ENCODE assay signal across 26 mouse cellular contexts in the genomic region with DNA sequence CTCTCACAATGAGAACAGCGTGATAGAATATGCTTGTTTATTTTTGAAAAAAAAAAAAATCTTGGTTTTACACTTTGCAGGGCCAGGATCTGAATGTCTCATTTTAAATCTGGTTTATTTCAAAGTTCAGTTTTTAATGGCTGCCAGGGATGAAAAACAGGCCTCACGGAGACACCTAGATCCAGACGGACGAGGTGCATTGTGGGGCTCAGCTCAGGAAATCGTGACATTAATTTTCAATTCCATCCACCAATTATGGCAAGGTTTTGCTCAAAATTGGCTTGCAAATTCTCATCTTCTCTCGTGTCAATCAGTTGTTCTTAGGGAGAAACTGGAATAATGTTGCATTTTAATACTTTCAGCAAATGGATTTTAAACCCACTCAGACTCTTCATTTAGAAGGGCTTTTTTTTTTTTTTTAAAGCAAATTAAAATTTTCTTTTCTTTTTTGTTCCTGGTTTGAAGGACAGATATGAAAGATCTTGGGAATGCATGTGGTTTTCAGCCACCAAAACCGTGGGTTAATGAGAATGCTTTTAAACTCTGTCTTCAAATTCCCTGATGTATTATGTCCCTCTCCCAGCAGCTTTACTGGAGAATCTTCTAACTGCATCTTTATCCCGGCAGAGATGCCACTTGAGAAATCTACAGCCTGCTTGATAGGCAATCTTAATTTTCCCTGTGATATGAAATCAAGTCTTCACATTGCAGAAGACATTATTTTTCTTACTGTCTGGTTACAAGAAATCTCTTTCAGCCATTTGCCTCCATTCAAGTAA. TPM values are rescaled to one million over a fixed set of nuclear protein-coding genes. Genes with fewer than 3 reads are reported as not detected.
DNase-seq lines count a peak whose midpoint lies in the region; ATAC-seq and TF ChIP-seq lines count a peak whose summit lies in the region.
"Had no signal": no experiment of that assay in that cellular context is flagged by ENCODE, and none has a peak within 500 bp of the region (broad histone marks: within the 10 kb centered on the region; RNA-seq: fewer than 3 reads in every experiment).

No protein-coding gene starts in this region.

- H3K9ac ChIP-seq in forebrain, embryonic 14.5 days (ENCODE audit: low read length): no peak overlapping the region
- no peak overlapping the region; the same call in 1 of the 2 replicates for H3K9ac ChIP-seq in forebrain, embryonic 12.5 days
- H3K9ac ChIP-seq in midbrain, embryonic 14.5 days (replicated peaks; ENCODE audit: low read length): no peak overlapping the region
- H3K9ac ChIP-seq in midbrain, embryonic 13.5 days (replicated peaks): no peak overlapping the region
- H3K9ac ChIP-seq in limb, embryonic 14.5 days (ENCODE audit: low read depth, low read length, severe bottlenecking): no peak overlapping the region
- H3K9ac ChIP-seq in hindbrain, postnatal 0 days (replicated peaks; ENCODE audit: low read length): no peak overlapping the region
- H3K9ac ChIP-seq: kidney, embryonic 15.5 days; liver, embryonic 12.5 days; midbrain, embryonic 12.5 days had no signal

- no peaks in the 10 kb centered on the region; the same call in 1 of the 2 replicates for H3K9me3 ChIP-seq in forebrain, embryonic 14.5 days (replicated peaks; ENCODE audit: control insufficient read depth, low read length)
- H3K9me3 ChIP-seq in forebrain, embryonic 12.5 days: 0 out of 2 replicates have a peak, but pooled peaks cover 3% of the 10 kb centered on the region
- H3K9me3 ChIP-seq in midbrain, embryonic 14.5 days (ENCODE audit: control insufficient read depth, low read length): no peaks in the 10 kb centered on the region
- no peaks in the 10 kb centered on the region for H3K9me3 ChIP-seq in midbrain, embryonic 13.5 days
- H3K9me3 ChIP-seq in limb, embryonic 14.5 days (ENCODE audit: control insufficient read depth, low read length): no peaks in the 10 kb centered on the region
- H3K9me3 ChIP-seq in hindbrain, postnatal 0 days (ENCODE audit: low read length): no peaks in the 10 kb centered on the region
- H3K9me3 ChIP-seq: hindbrain, embryonic 10.5 days; kidney, embryonic 15.5 days; liver, embryonic 12.5 days; midbrain, embryonic 12.5 days had no signal

- H3K27ac ChIP-seq in forebrain, embryonic 14.5 days (ENCODE audit: low read depth, low read length): no peak overlapping the region
- H3K27ac ChIP-seq in forebrain, embryonic 12.5 days: no peak overlapping the region
- H3K27ac ChIP-seq in midbrain, embryonic 14.5 days (replicated peaks; ENCODE audit: low read depth, low read length): 0 out of 2 replicates have a peak overlapping the region, but pooled peaks have one; percentile 2
- H3K27ac ChIP-seq in midbrain, embryonic 13.5 days: no peak overlapping the region
- peak overlapping the region; percentile 23; the same call in 1 of the 2 replicates for H3K27ac ChIP-seq in limb, embryonic 14.5 days (replicated peaks; ENCODE audit: low read depth, low read length)
- H3K27ac ChIP-seq in hindbrain, postnatal 0 days: no peak overlapping the region
- H3K27ac ChIP-seq: hindbrain, embryonic 10.5 days; kidney, embryonic 15.5 days; liver, embryonic 12.5 days; midbrain, embryonic 12.5 days had no signal

- no peak for ATAC-seq in forebrain, embryonic 14.5 days
- no peak for ATAC-seq in forebrain, embryonic 12.5 days (ENCODE audit: low FRiP score)
- ATAC-seq in midbrain, embryonic 14.5 days (ENCODE audit: low FRiP score, low TSS enrichment): no peak
- no peak for ATAC-seq in midbrain, embryonic 13.5 days
- ATAC-seq in limb, embryonic 14.5 days (ENCODE audit: low FRiP score, low read depth): peak; percentile 38; the same call in 1 of the 2 replicates
- no peak for ATAC-seq in hindbrain, postnatal 0 days
- ATAC-seq in cerebellum, adult (ENCODE audit: insufficient number of reproducible peaks, low FRiP score, low TSS enrichment): no peak
- ATAC-seq: activated CD4-positive, CD25-positive, alpha-beta regulatory T cell, adult 4 months; liver, embryonic 12.5 days had no signal

- TF ChIP-seq CTCF in hindbrain, postnatal 0 days (IDR thresholded peaks at IDR 0.05; ENCODE audit: low read depth): no peak

- WGBS in forebrain, embryonic 14.5 days: 77% methylated on average over 8 of the region's 8 CpGs
- WGBS in forebrain, embryonic 12.5 days: 77% methylated on average over 8 of the region's 8 CpGs
- WGBS in midbrain, embryonic 14.5 days: 61% methylated on average over 8 of the region's 8 CpGs
- WGBS in midbrain, embryonic 13.5 days: 67% methylated on average over 8 of the region's 8 CpGs
- 30% methylated on average over 8 of the region's 8 CpGs for WGBS in limb, embryonic 14.5 days
- 72% methylated on average over 8 of the region's 8 CpGs for WGBS in hindbrain, postnatal 0 days

- H3K4me3 ChIP-seq in forebrain, embryonic 14.5 days (ENCODE audit: low read depth, low read length): no peak overlapping the region
- H3K4me3 ChIP-seq in forebrain, embryonic 12.5 days (replicated peaks): no peak overlapping the region
- no peak overlapping the region for H3K4me3 ChIP-seq in midbrain, embryonic 14.5 days (replicated peaks; ENCODE audit: low read depth, low read length)
- H3K4me3 ChIP-seq in midbrain, embryonic 13.5 days (replicated peaks): no peak overlapping the region
- H3K4me3 ChIP-seq in limb, embryonic 14.5 days (replicated peaks; ENCODE audit: low read length): no peak overlapping the region
- H3K4me3 ChIP-seq in hindbrain, postnatal 0 days (ENCODE audit: low read length): no peak overlapping the region
- H3K4me3 ChIP-seq: hindbrain, embryonic 10.5 days; kidney, embryonic 15.5 days; liver, embryonic 12.5 days; midbrain, embryonic 12.5 days; myocyte had no signal

- no peaks in the 10 kb centered on the region for H3K36me3 ChIP-seq in forebrain, embryonic 14.5 days (ENCODE audit: control insufficient read depth, insufficient read depth, low read length)
- no peaks in the 10 kb centered on the region for H3K36me3 ChIP-seq in forebrain, embryonic 12.5 days (replicated peaks)
- H3K36me3 ChIP-seq in midbrain, embryonic 14.5 days (ENCODE audit: control insufficient read depth, insufficient read depth, low read length): no peaks in the 10 kb centered on the region
- H3K36me3 ChIP-seq in midbrain, embryonic 13.5 days: no peaks in the 10 kb centered on the region
- no peaks in the 10 kb centered on the region for H3K36me3 ChIP-seq in limb, embryonic 14.5 days (ENCODE audit: control insufficient read depth, insufficient read depth, low read length)
- H3K36me3 ChIP-seq in hindbrain, postnatal 0 days (ENCODE audit: insufficient read depth, low read length): no peaks in the 10 kb centered on the region
- H3K36me3 ChIP-seq: hindbrain, embryonic 10.5 days; kidney, embryonic 15.5 days; liver, embryonic 12.5 days; midbrain, embryonic 12.5 days had no signal

- no peaks in the 10 kb centered on the region for H3K27me3 ChIP-seq in forebrain, embryonic 14.5 days (replicated peaks; ENCODE audit: control insufficient read depth, insufficient read depth, low read length)
- peaks cover 3% of the 10 kb centered on the region; the same call in 1 of the 2 replicates for H3K27me3 ChIP-seq in forebrain, embryonic 12.5 days
- H3K27me3 ChIP-seq in midbrain, embryonic 14.5 days (ENCODE audit: control insufficient read depth, insufficient read depth, low read length): no peaks in the 10 kb centered on the region
- H3K27me3 ChIP-seq in midbrain, embryonic 13.5 days: no peaks in the 10 kb centered on the region
- H3K27me3 ChIP-seq in limb, embryonic 14.5 days (ENCODE audit: control insufficient read depth, insufficient read depth, low read length): no peaks in the 10 kb centered on the region
- no peaks in the 10 kb centered on the region for H3K27me3 ChIP-seq in hindbrain, postnatal 0 days (ENCODE audit: insufficient read depth, low read length)
- H3K27me3 ChIP-seq: kidney, embryonic 15.5 days; midbrain, embryonic 12.5 days had no signal

- no peak overlapping the region for H3K4me2 ChIP-seq in forebrain, embryonic 14.5 days (ENCODE audit: low read length)
- H3K4me2 ChIP-seq in forebrain, embryonic 12.5 days: no peak overlapping the region
- H3K4me2 ChIP-seq in midbrain, embryonic 14.5 days (ENCODE audit: low read length): no peak overlapping the region
- H3K4me2 ChIP-seq in midbrain, embryonic 13.5 days (replicated peaks): no peak overlapping the region
- no peak overlapping the region for H3K4me2 ChIP-seq in limb, embryonic 14.5 days (replicated peaks; ENCODE audit: low read depth, low read length, severe bottlenecking)
- no peak overlapping the region for H3K4me2 ChIP-seq in hindbrain, postnatal 0 days (ENCODE audit: low read depth, low read length)
- H3K4me2 ChIP-seq: heart, embryonic 11.5 days; kidney, embryonic 15.5 days; liver, embryonic 12.5 days; midbrain, embryonic 12.5 days had no signal

- DNase-seq in forebrain, embryonic 14.5 days (ENCODE audit: low spot score): peak; percentile 6
- DNase-seq in midbrain, embryonic 14.5 days: peak; percentile 40
- peak; percentile 79 for DNase-seq in forelimb bud, embryonic 11.5 days (ENCODE audit: low read depth, low spot score)
- no peak for DNase-seq in limb, embryonic 14.5 days (ENCODE audit: low spot score)
- no peak for DNase-seq in hindbrain, postnatal 0 days (ENCODE audit: low spot score)
- DNase-seq: adrenal gland, postnatal 10 days; cerebellum, adult 9-10 months; gastrocnemius, postnatal 14 days; heart, adult 11 months; kidney, postnatal 36 days; lung, adult 18-20 months; lung, postnatal 10 days; thymus, postnatal 36 days had no signal

- H3K4me1 ChIP-seq in forebrain, embryonic 14.5 days (ENCODE audit: control insufficient read depth, insufficient read depth, low read length): no peaks in the 10 kb centered on the region
- no peaks in the 10 kb centered on the region for H3K4me1 ChIP-seq in forebrain, embryonic 12.5 days
- no peaks in the 10 kb centered on the region for H3K4me1 ChIP-seq in midbrain, embryonic 14.5 days (ENCODE audit: control insufficient read depth, insufficient read depth, low read length)
- no peaks in the 10 kb centered on the region for H3K4me1 ChIP-seq in midbrain, embryonic 13.5 days (replicated peaks)
- H3K4me1 ChIP-seq in limb, embryonic 14.5 days (ENCODE audit: control insufficient read depth, insufficient read depth, low read length): peaks cover 27% of the 10 kb centered on the region
- H3K4me1 ChIP-seq in hindbrain, postnatal 0 days (ENCODE audit: insufficient read depth, low read length): no peaks in the 10 kb centered on the region
- H3K4me1 ChIP-seq: liver, embryonic 12.5 days; midbrain, embryonic 12.5 days had no signal

- no peak for TF ChIP-seq POLR2A in limb, embryonic 14.5 days (IDR thresholded peaks at IDR 0.05; ENCODE audit: borderline replicate concordance, extremely low read depth, insufficient read depth, insufficient read length)

RNA-seq across cellular contexts. Expression of gene Tns4, which starts 8.1 kb away (rescaled TPM):
- polyA plus RNA-seq in forebrain, embryonic 14.5 days (2014; fragmentation: Nextera tagmentation; extraction: Ambion mirVana): 0.08 TPM in 1 of 2 replicates, not detected in the other
- polyA plus RNA-seq in forebrain, embryonic 12.5 days (2016; fragmentation: Nextera tagmentation; extraction: Ambion mirVana): 0.04 and 0.29 TPM in 2 replicates
- 0.22 TPM in 1 of 2 replicates, not detected in the other for polyA plus RNA-seq in midbrain, embryonic 14.5 days (2014; fragmentation: Nextera tagmentation; extraction: Ambion mirVana)
- 0.10 and 0.16 TPM in 2 replicates for polyA plus RNA-seq in midbrain, embryonic 13.5 days (2015; fragmentation: Nextera tagmentation; extraction: Ambion mirVana)
- 1.6 and 1.7 TPM in 2 replicates for polyA plus RNA-seq in limb, embryonic 14.5 days (2012; rRNA removed)
- 1.5 and 2.5 TPM in 2 replicates for polyA plus RNA-seq in limb, embryonic 14.5 days (2014; fragmentation: Nextera tagmentation; extraction: Ambion mirVana)
- 1.3 TPM in 1 of 2 replicates, not detected in the other for total RNA-seq in hindbrain, postnatal 0 days (2014; rRNA removed)
- polyA plus RNA-seq in hindbrain, postnatal 0 days (2015; fragmentation: Nextera tagmentation; extraction: Ambion mirVana): 0.08 TPM in 1 of 2 replicates, not detected in the other
- polyA plus RNA-seq: activated CD4-positive, CD25-positive, alpha-beta regulatory T cell, adult 4 months; neural tube, embryonic 14.5 days had no signal

RNA-seq across cellular contexts. Expression of gene Igfbp4, which starts 56.1 kb away (rescaled TPM):
- 125 and 139 TPM in 2 replicates for polyA plus RNA-seq in forebrain, embryonic 14.5 days (2014; fragmentation: Nextera tagmentation; extraction: Ambion mirVana)
- polyA plus RNA-seq in forebrain, embryonic 12.5 days (2016; fragmentation: Nextera tagmentation; extraction: Ambion mirVana): 214 and 247 TPM in 2 replicates
- 55.0 and 111 TPM in 2 replicates for polyA plus RNA-seq in midbrain, embryonic 14.5 days (2014; fragmentation: Nextera tagmentation; extraction: Ambion mirVana)
- polyA plus RNA-seq in midbrain, embryonic 13.5 days (2015; fragmentation: Nextera tagmentation; extraction: Ambion mirVana): 120 and 125 TPM in 2 replicates
- 942 and 1,029 TPM in 2 replicates for polyA plus RNA-seq in limb, embryonic 14.5 days (2012; rRNA removed)
- polyA plus RNA-seq in limb, embryonic 14.5 days (2014; fragmentation: Nextera tagmentation; extraction: Ambion mirVana): 1,086 and 1,234 TPM in 2 replicates
- 81.3 and 82.2 TPM in 2 replicates for total RNA-seq in hindbrain, postnatal 0 days (2014; rRNA removed)
- 96.3 and 103 TPM in 2 replicates for polyA plus RNA-seq in hindbrain, postnatal 0 days (2015; fragmentation: Nextera tagmentation; extraction: Ambion mirVana)

RNA-seq across cellular contexts. Expression of gene Ccr7, which starts 57.7 kb away (rescaled TPM):
- polyA plus RNA-seq in forebrain, embryonic 14.5 days (2014; fragmentation: Nextera tagmentation; extraction: Ambion mirVana): not detected in 2 replicates
- 0.19 TPM in 1 of 2 replicates, not detected in the other for polyA plus RNA-seq in forebrain, embryonic 12.5 days (2016; fragmentation: Nextera tagmentation; extraction: Ambion mirVana)
- 0.45 TPM in 1 of 2 replicates, not detected in the other for polyA plus RNA-seq in midbrain, embryonic 14.5 days (2014; fragmentation: Nextera tagmentation; extraction: Ambion mirVana)
- polyA plus RNA-seq in midbrain, embryonic 13.5 days (2015; fragmentation: Nextera tagmentation; extraction: Ambion mirVana): not detected in 2 replicates
- 0.65 and 0.99 TPM in 2 replicates for polyA plus RNA-seq in limb, embryonic 14.5 days (2012; rRNA removed)
- polyA plus RNA-seq in limb, embryonic 14.5 days (2014; fragmentation: Nextera tagmentation; extraction: Ambion mirVana): 0.84 and 0.94 TPM in 2 replicates
- 0.40 TPM in 1 of 2 replicates, not detected in the other for total RNA-seq in hindbrain, postnatal 0 days (2014; rRNA removed)
- not detected in 2 replicates for polyA plus RNA-seq in hindbrain, postnatal 0 days (2015; fragmentation: Nextera tagmentation; extraction: Ambion mirVana)
- total RNA-seq: common myeloid progenitor, adult 5-6 weeks; left cerebral cortex, postnatal 14 days had no signal
- polyA plus RNA-seq: neural tube, embryonic 14.5 days had no signal

Comparison
In these comparisons a context has a peak if more than half of its experiments do, and no peak if none do; other contexts are left out.
1. H3K27ac ChIP-seq: peak in midbrain, embryonic 14.5 days (single experiment) and limb, embryonic 14.5 days (single experiment); none in forebrain, embryonic 14.5 days (single experiment), forebrain, embryonic 12.5 days (single experiment), midbrain, embryonic 13.5 days (single experiment) and hindbrain, postnatal 0 days (single experiment).
2. DNase-seq: peak in forebrain, embryonic 14.5 days (single experiment), midbrain, embryonic 14.5 days (single experiment) and forelimb bud, embryonic 11.5 days (single experiment); none in limb, embryonic 14.5 days (single experiment) and hindbrain, postnatal 0 days (single experiment).